Mouse (Mus musculus): ENCODE data around the gene B3gnt7. TPM values are rescaled to one million over a fixed set of nuclear protein-coding genes. Genes with fewer than 3 reads are reported as not detected.
A peak's percentile ranks its signal among the peaks of the same experiment; 100 is the strongest.

Gene B3gnt7
- 13.7 and 16.4 TPM in 2 replicates for polyA plus RNA-seq (2012; rRNA removed)

DNA sequence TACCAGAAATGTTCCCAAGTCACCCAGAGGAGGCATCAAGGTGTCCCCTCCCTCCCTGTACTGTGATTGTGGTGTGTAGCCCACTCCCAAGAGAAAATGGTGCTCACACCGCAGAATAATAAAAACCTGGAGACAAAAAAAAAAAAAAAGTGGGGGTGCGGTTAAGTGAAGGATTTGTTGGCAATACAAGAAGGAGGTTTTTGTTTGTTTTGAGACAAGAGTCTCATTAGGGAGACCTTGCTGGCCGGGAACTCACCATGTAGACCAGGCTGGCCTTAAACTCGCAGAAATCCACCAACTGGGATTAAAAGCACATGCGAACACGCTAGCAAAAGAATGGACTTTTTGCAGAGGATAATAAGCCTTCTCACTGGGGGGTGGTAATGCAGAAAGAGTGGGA, at the start of gene B3gnt7:
B3gnt7 (plus strand) TSS at position 301 of the 400 bp plus-strand sequence.
- no peak for DNase-seq
- H3K4me3 ChIP-seq (replicated peaks; ENCODE audit: extremely low read depth, low read depth, low read length) = peak within 1 kb of the TSS; percentile 57
- no peak for TF ChIP-seq CTCF (IDR thresholded peaks at IDR 0.05; ENCODE audit: insufficient read depth, low read length)
- TF ChIP-seq POLR2A (IDR thresholded peaks at IDR 0.05; ENCODE audit: borderline replicate concordance, extremely low read depth, low read depth, low read length) = no peak
- WGBS = 49% methylated on average over 6 of the region's 6 CpGs
- 0 out of 2 replicates have a peak, but pooled peaks cover 3% of the 10 kb centered on the region for H3K4me1 ChIP-seq (ENCODE audit: control insufficient read depth, insufficient read depth, low read length)

- no peak for TF ChIP-seq POLR2A (IDR thresholded peaks at IDR 0.05; ENCODE audit: borderline replicate concordance, extremely low read depth, low read depth, low read length)
- no peak for TF ChIP-seq CTCF (IDR thresholded peaks at IDR 0.05; ENCODE audit: insufficient read depth, low read length)
- Histone ChIP-seq H3K4me1 (ENCODE audit: control insufficient read depth, insufficient read depth, low read length) (no peaks in the 10 kb centered on the region), H3K4me3 (replicated peaks; ENCODE audit: extremely low read depth, low read depth, low read length) (no peak overlapping the region)
- WGBS = 68% methylated on average over 8 of the region's 8 CpGs
- no peak for DNase-seq
Measured at GRCm38 (mm10) chr1:86253410-86253809, 49.2 kb upstream of the B3gnt7 start.

- H3K4me3 ChIP-seq (replicated peaks; ENCODE audit: extremely low read depth, low read depth, low read length) = no peak overlapping the region
- no peaks in the 10 kb centered on the region for H3K4me1 ChIP-seq (ENCODE audit: control insufficient read depth, insufficient read depth, low read length)
- DNase-seq = no peak
- WGBS = 53% methylated on average over 4 of the region's 4 CpGs
- TF ChIP-seq CTCF (IDR thresholded peaks at IDR 0.05; ENCODE audit: insufficient read depth, low read length) (no peak), POLR2A (IDR thresholded peaks at IDR 0.05; ENCODE audit: borderline replicate concordance, extremely low read depth, low read depth, low read length) (no peak)
Measured at GRCm38 (mm10) chr1:86256311-86256710, 46.3 kb upstream of the B3gnt7 start.

DNA sequence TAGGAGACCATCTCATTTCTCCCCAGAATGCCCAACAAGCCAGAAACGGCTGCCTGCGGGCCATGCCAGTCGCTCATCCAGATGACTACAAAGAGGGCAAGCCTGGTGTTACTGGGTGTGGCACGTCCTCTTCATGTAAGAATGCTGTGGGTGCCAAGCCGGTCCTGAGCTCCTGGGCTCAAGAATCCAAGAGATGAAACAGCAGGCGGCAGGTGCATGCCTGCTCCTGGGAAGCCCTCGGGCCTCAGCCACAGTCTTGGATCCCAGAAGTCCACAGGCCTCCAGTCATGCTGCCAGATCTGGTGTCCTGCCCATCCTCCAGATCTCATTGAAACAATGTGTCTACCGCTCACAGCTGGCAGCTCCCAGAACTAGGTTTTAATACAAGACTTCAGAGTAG, 45.4 kb upstream of the B3gnt7 start:
- DNase-seq = no peak
- TF ChIP-seq CTCF (IDR thresholded peaks at IDR 0.05; ENCODE audit: insufficient read depth, low read length) = no peak
- no peak for TF ChIP-seq POLR2A (IDR thresholded peaks at IDR 0.05; ENCODE audit: borderline replicate concordance, extremely low read depth, low read depth, low read length)
- 70% methylated on average over 8 of the region's 8 CpGs for WGBS
- Histone ChIP-seq H3K4me1 (ENCODE audit: control insufficient read depth, insufficient read depth, low read length) (no peaks in the 10 kb centered on the region), H3K4me3 (replicated peaks; ENCODE audit: extremely low read depth, low read depth, low read length) (no peak overlapping the region)

- no peaks in the 10 kb centered on the region for H3K4me1 ChIP-seq (ENCODE audit: control insufficient read depth, insufficient read depth, low read length)
- H3K4me3 ChIP-seq (replicated peaks; ENCODE audit: extremely low read depth, low read depth, low read length) = no peak overlapping the region
- no peak for TF ChIP-seq CTCF (IDR thresholded peaks at IDR 0.05; ENCODE audit: insufficient read depth, low read length)
- TF ChIP-seq POLR2A (IDR thresholded peaks at IDR 0.05; ENCODE audit: borderline replicate concordance, extremely low read depth, low read depth, low read length) = no peak
- WGBS = 71% methylated on average over 7 of the region's 7 CpGs
- no peak for DNase-seq
Measured at GRCm38 (mm10) chr1:86258171-86258824, 44.3 kb upstream of the B3gnt7 start.

DNA sequence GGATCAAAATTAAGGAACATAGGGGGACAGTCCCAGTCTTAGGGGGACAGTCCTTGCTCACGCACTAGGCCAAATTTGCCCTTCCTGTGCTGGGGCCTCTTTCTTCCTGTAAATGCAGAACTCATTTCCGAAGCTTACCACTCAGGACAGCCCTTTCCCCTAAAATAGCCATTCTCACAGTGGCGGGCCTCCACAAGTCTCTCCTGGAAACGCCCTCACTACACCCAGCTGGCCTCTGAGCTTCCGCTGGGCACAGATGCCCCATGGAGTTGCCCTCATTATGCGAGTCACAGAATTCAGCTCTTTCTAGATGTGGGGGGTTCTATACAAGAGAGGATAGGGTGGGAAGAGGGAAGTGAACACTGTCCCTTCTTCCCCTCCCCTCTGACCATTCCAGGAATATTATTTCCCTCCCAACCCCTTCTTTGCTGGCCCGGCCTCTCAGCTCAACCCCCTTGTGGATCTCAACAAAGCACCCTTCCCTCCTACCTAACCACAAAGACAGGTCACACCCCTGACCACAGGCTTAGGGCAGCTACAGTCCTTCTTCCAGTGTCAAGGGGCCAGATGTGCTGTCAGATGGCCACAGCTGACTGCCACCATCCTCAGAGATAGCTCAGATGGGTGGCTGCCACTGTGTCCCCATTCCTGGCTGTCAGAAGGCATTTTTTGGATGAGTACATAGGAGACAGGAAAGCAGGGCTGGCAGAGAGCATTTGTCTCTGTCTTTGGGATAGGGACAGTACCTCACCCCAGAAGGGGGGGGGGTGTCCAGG, 38.9 kb upstream of the B3gnt7 start:
- H3K4me1 ChIP-seq (ENCODE audit: control insufficient read depth, insufficient read depth, low read length) = no peaks in the 10 kb centered on the region
- H3K4me3 ChIP-seq (replicated peaks; ENCODE audit: extremely low read depth, low read depth, low read length) = no peak overlapping the region
- TF ChIP-seq CTCF (IDR thresholded peaks at IDR 0.05; ENCODE audit: insufficient read depth, low read length) = no peak
- no peak for TF ChIP-seq POLR2A (IDR thresholded peaks at IDR 0.05; ENCODE audit: borderline replicate concordance, extremely low read depth, low read depth, low read length)
- 39% methylated on average over 7 of the region's 7 CpGs for WGBS
- no peak for DNase-seq

DNA sequence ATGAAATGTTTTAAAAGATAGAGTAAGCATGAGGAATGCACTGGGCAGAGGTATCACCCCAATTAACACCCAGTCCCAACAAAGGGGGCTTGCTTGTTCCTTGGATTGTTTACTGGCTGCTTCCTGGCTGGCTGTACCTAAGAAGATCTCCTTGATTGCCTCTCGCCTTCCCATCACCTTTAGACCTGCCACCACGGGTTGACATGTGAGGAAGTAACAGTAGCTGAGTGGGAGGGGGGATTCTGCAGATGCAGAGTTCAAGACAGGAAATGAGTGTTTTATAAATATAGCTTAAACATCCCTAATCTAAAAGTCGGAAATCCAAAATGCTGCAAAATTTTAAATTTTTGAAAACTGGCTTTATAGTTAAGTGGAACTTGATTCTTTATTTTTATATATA, 37.6 kb upstream of the B3gnt7 start:
- H3K4me3 ChIP-seq (replicated peaks; ENCODE audit: extremely low read depth, low read depth, low read length) = no peak overlapping the region
- no peak for TF ChIP-seq CTCF (IDR thresholded peaks at IDR 0.05; ENCODE audit: insufficient read depth, low read length)
- TF ChIP-seq POLR2A (IDR thresholded peaks at IDR 0.05; ENCODE audit: borderline replicate concordance, extremely low read depth, low read depth, low read length) = no peak
- DNase-seq = no peak
- no peaks in the 10 kb centered on the region for H3K4me1 ChIP-seq (ENCODE audit: control insufficient read depth, insufficient read depth, low read length)
- WGBS = 36% methylated on average over 3 of the region's 3 CpGs

DNA sequence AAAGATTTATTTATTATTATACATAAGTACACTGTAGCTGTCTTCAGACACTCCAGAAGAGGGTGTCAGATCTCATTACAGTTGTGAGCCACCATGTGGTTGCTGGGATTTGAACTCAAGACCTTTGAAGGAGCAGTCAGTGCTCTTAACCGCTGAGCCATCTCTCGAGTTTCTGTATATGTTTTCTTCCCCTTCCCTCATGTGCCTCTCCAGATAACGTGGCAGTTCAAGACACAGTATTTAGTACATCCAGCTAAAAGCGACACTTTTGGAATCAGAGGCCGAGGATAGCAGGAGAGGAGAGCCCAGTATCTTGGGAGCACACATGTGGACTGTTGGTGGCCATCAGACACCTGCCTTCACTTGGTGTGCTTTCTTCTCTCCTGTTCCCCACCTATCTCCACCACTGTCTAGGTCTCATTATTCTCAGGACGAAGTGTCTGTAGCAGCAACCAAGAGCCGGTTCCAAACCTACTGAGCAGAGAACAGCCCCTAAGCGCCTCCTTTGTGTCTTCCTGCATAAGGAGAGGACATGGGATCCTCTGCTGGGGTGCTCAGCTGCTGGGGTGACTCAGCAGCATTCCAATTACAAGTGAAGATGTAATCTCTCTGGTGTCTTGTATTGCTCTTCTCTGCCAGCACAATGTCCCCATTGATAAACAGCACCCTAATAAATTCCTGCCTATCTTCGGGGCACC, 34.0 kb upstream of the B3gnt7 start:
- WGBS = 82% methylated on average over 9 of the region's 9 CpGs
- DNase-seq = no peak
- Histone ChIP-seq H3K4me1 (ENCODE audit: control insufficient read depth, insufficient read depth, low read length) (no peaks in the 10 kb centered on the region), H3K4me3 (replicated peaks; ENCODE audit: extremely low read depth, low read depth, low read length) (no peak overlapping the region)
- TF ChIP-seq CTCF (IDR thresholded peaks at IDR 0.05; ENCODE audit: insufficient read depth, low read length) = no peak
- TF ChIP-seq POLR2A (IDR thresholded peaks at IDR 0.05; ENCODE audit: borderline replicate concordance, extremely low read depth, low read depth, low read length) = no peak

GRCm38 (mm10) chr1:86269190-86269508, 33.5 kb upstream of the B3gnt7 start:
- 66% methylated on average over 4 of the region's 4 CpGs for WGBS
- TF ChIP-seq CTCF (IDR thresholded peaks at IDR 0.05; ENCODE audit: insufficient read depth, low read length) (no peak), POLR2A (IDR thresholded peaks at IDR 0.05; ENCODE audit: borderline replicate concordance, extremely low read depth, low read depth, low read length) (no peak)
- no peak overlapping the region for H3K4me3 ChIP-seq (replicated peaks; ENCODE audit: extremely low read depth, low read depth, low read length)
- no peaks in the 10 kb centered on the region for H3K4me1 ChIP-seq (ENCODE audit: control insufficient read depth, insufficient read depth, low read length)
- no peak for DNase-seq
